Mouse (Mus musculus) brain, adult 2 months (tissue): ENCODE measurements around the gene Lrrc75a.

ENCODE experiments used
- DNase-seq: peaks from one replicate; pipeline ENCODE4 v3.0.0; 2011; ENCODE audit warnings: low read depth, low spot score

The Lrrc75a gene

GRCm38 (mm10) chr11:62645732-62646494 lies 2.4 kb downstream of the Lrrc75a start:
- peak; percentile 87 for DNase-seq

- no peak for DNase-seq
Measured at GRCm38 (mm10) chr11:62645337-62645675, 3.0 kb downstream of the Lrrc75a start.

GRCm38 (mm10) chr11:62644602-62645336 lies 3.6 kb downstream of the Lrrc75a start:
- DNase-seq = no peak

- no peak for DNase-seq
Measured at GRCm38 (mm10) chr11:62643681-62644363, 4.5 kb downstream of the Lrrc75a start.

- DNase-seq = peak; percentile 87
Measured at GRCm38 (mm10) chr11:62643011-62643631, 5.2 kb downstream of the Lrrc75a start.

- DNase-seq = no peak
Measured at GRCm38 (mm10) chr11:62642023-62642844, 6.1 kb downstream of the Lrrc75a start.

GRCm38 (mm10) chr11:62640378-62640777 lies 7.9 kb downstream of the Lrrc75a start:
- no peak for DNase-seq

GRCm38 (mm10) chr11:62638402-62638801 lies 9.9 kb downstream of the Lrrc75a start:
- DNase-seq = no peak

GRCm38 (mm10) chr11:62637806-62638205 lies 10.5 kb downstream of the Lrrc75a start:
- DNase-seq = no peak

GRCm38 (mm10) chr11:62637401-62637800 lies 10.9 kb downstream of the Lrrc75a start:
- no peak for DNase-seq

- peak; percentile 87 for DNase-seq
Measured at GRCm38 (mm10) chr11:62636840-62637221, 11.5 kb downstream of the Lrrc75a start.

GRCm38 (mm10) chr11:62636105-62636839 lies 12.1 kb downstream of the Lrrc75a start:
- no peak for DNase-seq

GRCm38 (mm10) chr11:62635406-62635805 lies 12.9 kb downstream of the Lrrc75a start:
- DNase-seq = no peak

GRCm38 (mm10) chr11:62631138-62631537 lies 17.2 kb downstream of the Lrrc75a start:
- DNase-seq = no peak

GRCm38 (mm10) chr11:62630225-62630821 lies 18.0 kb downstream of the Lrrc75a start:
- no peak for DNase-seq

- DNase-seq = no peak
Measured at GRCm38 (mm10) chr11:62629352-62630224, 18.7 kb downstream of the Lrrc75a start.

GRCm38 (mm10) chr11:62624341-62625291 lies 23.7 kb downstream of the Lrrc75a start:
- peak; percentile 87 for DNase-seq

- no peak for DNase-seq
Measured at GRCm38 (mm10) chr11:62622850-62623249, 25.5 kb downstream of the Lrrc75a start.
